Mouse (Mus musculus): Measurements from ENCODE around the gene Ascl2. TPM values are rescaled to one million over a fixed set of nuclear protein-coding genes. Genes with fewer than 3 reads are reported as not detected.

Gene Ascl2
- polyA plus RNA-seq, 1 experiment, result 1.5 TPM

GRCm38 (mm10) chr7:142956018-142956417 lies 13.0 kb downstream of the Ascl2 start:
- Histone ChIP-seq H3K27me3 (ENCODE audit: control insufficient read depth, insufficient read depth, low read length) (no peaks in the 10 kb centered on the region), H3K4me3 (ENCODE audit: control insufficient read depth, insufficient read depth, low read length) (no peak overlapping the region), H3K36me3 (ENCODE audit: control insufficient read depth, insufficient read depth, low read length) (no peaks in the 10 kb centered on the region), H3K27ac (ENCODE audit: control insufficient read depth, insufficient read depth, low read length) (no peak overlapping the region), H3K4me1 (replicated peaks; ENCODE audit: control insufficient read depth, insufficient read depth, low read length) (no peaks in the 10 kb centered on the region)
- no peak for TF ChIP-seq POLR2A (IDR thresholded peaks at IDR 0.05; ENCODE audit: control insufficient read depth, extremely low read depth, insufficient read depth, low read length, poor library complexity)
- no peak for DNase-seq
- WGBS, result 88% methylated on average over 2 of the region's 2 CpGs

- WGBS, result 0% methylated on average over 1 of the region's 1 CpGs
- no peaks in the 10 kb centered on the region for H3K27me3 ChIP-seq (ENCODE audit: control insufficient read depth, insufficient read depth, low read length)
- no peak overlapping the region for H3K27ac ChIP-seq (ENCODE audit: control insufficient read depth, insufficient read depth, low read length)
- no peaks in the 10 kb centered on the region for H3K4me1 ChIP-seq (replicated peaks; ENCODE audit: control insufficient read depth, insufficient read depth, low read length)
- DNase-seq, result no peak
- TF ChIP-seq POLR2A (IDR thresholded peaks at IDR 0.05; ENCODE audit: control insufficient read depth, extremely low read depth, insufficient read depth, low read length, poor library complexity), result no peak
- no peak for TF ChIP-seq CTCF (IDR thresholded peaks at IDR 0.05; ENCODE audit: borderline replicate concordance, control insufficient read depth, extremely low read depth, insufficient read depth, low read length, poor library complexity)
- no peak overlapping the region for H3K4me3 ChIP-seq (ENCODE audit: control insufficient read depth, insufficient read depth, low read length)
- H3K36me3 ChIP-seq (ENCODE audit: control insufficient read depth, insufficient read depth, low read length), result no peaks in the 10 kb centered on the region
Measured at GRCm38 (mm10) chr7:142949568-142949967, 19.5 kb downstream of the Ascl2 start.

- Histone ChIP-seq H3K4me3 (ENCODE audit: control insufficient read depth, insufficient read depth, low read length) (no peak overlapping the region), H3K27me3 (ENCODE audit: control insufficient read depth, insufficient read depth, low read length) (no peaks in the 10 kb centered on the region), H3K36me3 (ENCODE audit: control insufficient read depth, insufficient read depth, low read length) (no peaks in the 10 kb centered on the region), H3K4me1 (replicated peaks; ENCODE audit: control insufficient read depth, insufficient read depth, low read length) (no peaks in the 10 kb centered on the region), H3K27ac (ENCODE audit: control insufficient read depth, insufficient read depth, low read length) (no peak overlapping the region)
- no peak for TF ChIP-seq POLR2A (IDR thresholded peaks at IDR 0.05; ENCODE audit: control insufficient read depth, extremely low read depth, insufficient read depth, low read length, poor library complexity)
- DNase-seq, result no peak
Measured at GRCm38 (mm10) chr7:142937631-142938030, 31.4 kb downstream of the Ascl2 start.

GRCm38 (mm10) chr7:142935708-142936107 lies 33.4 kb downstream of the Ascl2 start:
- Histone ChIP-seq H3K4me1 (replicated peaks; ENCODE audit: control insufficient read depth, insufficient read depth, low read length) (no peaks in the 10 kb centered on the region), H3K27ac (ENCODE audit: control insufficient read depth, insufficient read depth, low read length) (no peak overlapping the region), H3K4me3 (ENCODE audit: control insufficient read depth, insufficient read depth, low read length) (no peak overlapping the region), H3K27me3 (ENCODE audit: control insufficient read depth, insufficient read depth, low read length) (no peaks in the 10 kb centered on the region), H3K36me3 (ENCODE audit: control insufficient read depth, insufficient read depth, low read length) (no peaks in the 10 kb centered on the region)
- WGBS, result 92% methylated on average over 14 of the region's 14 CpGs
- no peak for DNase-seq
- TF ChIP-seq POLR2A (IDR thresholded peaks at IDR 0.05; ENCODE audit: control insufficient read depth, extremely low read depth, insufficient read depth, low read length, poor library complexity) (no peak), CTCF (IDR thresholded peaks at IDR 0.05; ENCODE audit: borderline replicate concordance, control insufficient read depth, extremely low read depth, insufficient read depth, low read length, poor library complexity) (no peak)

GRCm38 (mm10) chr7:142932469-142932868 lies 36.6 kb downstream of the Ascl2 start:
- H3K4me1 ChIP-seq (replicated peaks; ENCODE audit: control insufficient read depth, insufficient read depth, low read length), result no peaks in the 10 kb centered on the region
- 83% methylated on average over 3 of the region's 3 CpGs for WGBS
- no peak overlapping the region for H3K4me3 ChIP-seq (ENCODE audit: control insufficient read depth, insufficient read depth, low read length)
- no peak overlapping the region for H3K27ac ChIP-seq (ENCODE audit: control insufficient read depth, insufficient read depth, low read length)
- no peaks in the 10 kb centered on the region for H3K27me3 ChIP-seq (ENCODE audit: control insufficient read depth, insufficient read depth, low read length)
- TF ChIP-seq POLR2A (IDR thresholded peaks at IDR 0.05; ENCODE audit: control insufficient read depth, extremely low read depth, insufficient read depth, low read length, poor library complexity) (no peak), CTCF (IDR thresholded peaks at IDR 0.05; ENCODE audit: borderline replicate concordance, control insufficient read depth, extremely low read depth, insufficient read depth, low read length, poor library complexity) (no peak)
- H3K36me3 ChIP-seq (ENCODE audit: control insufficient read depth, insufficient read depth, low read length), result no peaks in the 10 kb centered on the region
- no peak for DNase-seq

GRCm38 (mm10) chr7:142931028-142931427 lies 38.0 kb downstream of the Ascl2 start, which contains the start of gene Th:
Gene Th, minus strand, starts transcription at chr7:142931128.
- no peak for DNase-seq
- no peak for TF ChIP-seq CTCF (IDR thresholded peaks at IDR 0.05; ENCODE audit: borderline replicate concordance, control insufficient read depth, extremely low read depth, insufficient read depth, low read length, poor library complexity)
- TF ChIP-seq POLR2A (IDR thresholded peaks at IDR 0.05; ENCODE audit: control insufficient read depth, extremely low read depth, insufficient read depth, low read length, poor library complexity), result no peak
- Histone ChIP-seq H3K27ac (ENCODE audit: control insufficient read depth, insufficient read depth, low read length) (no peak within 1 kb of the TSS), H3K27me3 (ENCODE audit: control insufficient read depth, insufficient read depth, low read length) (no peaks in the 10 kb centered on the region), H3K4me3 (ENCODE audit: control insufficient read depth, insufficient read depth, low read length) (no peak within 1 kb of the TSS), H3K36me3 (ENCODE audit: control insufficient read depth, insufficient read depth, low read length) (no peaks in the 10 kb centered on the region), H3K4me1 (replicated peaks; ENCODE audit: control insufficient read depth, insufficient read depth, low read length) (no peaks in the 10 kb centered on the region)
- 83% methylated on average over 3 of the region's 3 CpGs for WGBS

GRCm38 (mm10) chr7:142929516-142929915 lies 39.5 kb downstream of the Ascl2 start:
- H3K27ac ChIP-seq (ENCODE audit: control insufficient read depth, insufficient read depth, low read length), result no peak overlapping the region
- TF ChIP-seq CTCF (IDR thresholded peaks at IDR 0.05; ENCODE audit: borderline replicate concordance, control insufficient read depth, extremely low read depth, insufficient read depth, low read length, poor library complexity) (no peak), POLR2A (IDR thresholded peaks at IDR 0.05; ENCODE audit: control insufficient read depth, extremely low read depth, insufficient read depth, low read length, poor library complexity) (no peak)
- no peaks in the 10 kb centered on the region for H3K4me1 ChIP-seq (replicated peaks; ENCODE audit: control insufficient read depth, insufficient read depth, low read length)
- no peaks in the 10 kb centered on the region for H3K27me3 ChIP-seq (ENCODE audit: control insufficient read depth, insufficient read depth, low read length)
- no peaks in the 10 kb centered on the region for H3K36me3 ChIP-seq (ENCODE audit: control insufficient read depth, insufficient read depth, low read length)
- 80% methylated on average over 2 of the region's 2 CpGs for WGBS
- H3K4me3 ChIP-seq (ENCODE audit: control insufficient read depth, insufficient read depth, low read length), result no peak overlapping the region
- DNase-seq, result no peak

Data from thymus, adult 2 months (tissue).